Mouse (Mus musculus) CH12.LX (cell line): Measurements from ENCODE around the gene Rps21. TPM values are rescaled to one million over a fixed set of nuclear protein-coding genes. Genes with fewer than 3 reads are reported as not detected.
A peak's percentile ranks its signal among the peaks of the same experiment; 100 is the strongest.

Experiments used
- DNase-seq: peaks from one replicate; pipeline ENCODE4 v3.0.0-alpha.2; 2013; ENCODE audit errors: extremely low read depth
- H3K27ac ChIP-seq: 2 replicates; pipeline ENCODE4 v1.5.1; 2012; ENCODE audit warnings: low read depth, mild to moderate bottlenecking, control low read depth, moderate library complexity; ENCODE audit not compliant: insufficient read depth
- H3K27me3 ChIP-seq: replicated peaks from 2 replicates; pipeline ENCODE3; 2012; ENCODE audit warnings: inconsistent platforms
- H3K36me3 ChIP-seq, 2 experiments: replicated peaks in 1 of 2; 2 replicates each; pipeline versions ENCODE3 to v1.6.1; 2012; ENCODE audit warnings: inconsistent platforms in 1 of 2, low read length in 1 of 2, mild to moderate bottlenecking in 1 of 2, mixed read lengths in 1 of 2, moderate library complexity in 1 of 2; ENCODE audit not compliant: control insufficient read depth in 1 of 2, insufficient read depth in 1 of 2
- H3K4me1 ChIP-seq, 2 experiments: 2 replicates each; pipeline ENCODE4 v1.6.1; 2012; ENCODE audit warnings: inconsistent platforms in 1 of 2, moderate library complexity in 1 of 2; ENCODE audit not compliant: insufficient read depth in 2 of 2, control insufficient read depth in 1 of 2
- H3K4me2 ChIP-seq: 2 replicates; pipeline ENCODE4 v1.6.1; 2012; ENCODE audit warnings: low read depth, mild to moderate bottlenecking, control low read depth; ENCODE audit not compliant: poor library complexity, insufficient read depth, severe bottlenecking
- H3K4me3 ChIP-seq, 3 experiments: fragments of 150-350 bp in 1 of 3; sonication (generic) in 1 of 3; replicated peaks in 1 of 3; 2 replicates each; pipeline versions ENCODE3 to v1.5.1; 2011 to 2012; ENCODE audit warnings: low read depth in 2 of 3, low read length in 2 of 3, mild to moderate bottlenecking in 2 of 3, moderate library complexity in 2 of 3, control low read depth in 1 of 3, improper control_type of control experiment in 1 of 3, inconsistent platforms in 1 of 3, mixed read lengths in 1 of 3; ENCODE audit not compliant: poor library complexity in 1 of 3
- H3K79me2 ChIP-seq: replicated peaks from 2 replicates; pipeline ENCODE4 v1.6.1; 2012; ENCODE audit warnings: mild to moderate bottlenecking, moderate library complexity; ENCODE audit not compliant: control insufficient read depth, poor library complexity, insufficient read depth, severe bottlenecking; ENCODE audit errors: extremely low read depth
- H3K9ac ChIP-seq: 2 replicates; pipeline ENCODE4 v1.6.1; 2012; ENCODE audit warnings: low read depth, mild to moderate bottlenecking, control low read depth, moderate library complexity; ENCODE audit not compliant: insufficient read depth
- H3K9me3 ChIP-seq: replicated peaks from 2 replicates; pipeline ENCODE3; 2012; ENCODE audit warnings: low read length, inconsistent platforms, mixed read lengths
- BHLHE40 ChIP-seq: IDR thresholded peaks from 2 replicates; pipeline ENCODE4 v1.6.1; 2011; ENCODE audit warnings: mild to moderate bottlenecking, low read depth, low read length, improper control_type of control experiment
- CHD1 ChIP-seq: IDR thresholded peaks from 2 replicates; pipeline ENCODE4 v1.6.1; 2012; ENCODE audit warnings: low read depth, low read length, improper control_type of control experiment, inconsistent platforms
- CHD2 ChIP-seq: IDR thresholded peaks from 2 replicates; pipeline ENCODE4 v1.6.1; 2011; ENCODE audit warnings: low read length, improper control_type of control experiment
- CTCF ChIP-seq, 2 experiments: IDR thresholded peaks in 1 of 2; conservative IDR thresholded peaks in 1 of 2; 2 replicates each; pipeline ENCODE4 v1.5.1; 2011 to 2012; ENCODE audit warnings: low read depth in 2 of 2, low read length in 2 of 2, improper control_type of control experiment in 1 of 2, inconsistent platforms in 1 of 2, mild to moderate bottlenecking in 1 of 2, moderate library complexity in 1 of 2
- EP300 ChIP-seq: IDR thresholded peaks from 2 replicates; pipeline ENCODE4 v1.6.1; 2011; ENCODE audit warnings: low read length, improper control_type of control experiment
- HCFC1 ChIP-seq: IDR thresholded peaks from 2 replicates; pipeline ENCODE4 v1.6.1; 2012; ENCODE audit warnings: low read depth, mild to moderate bottlenecking, inconsistent platforms, low read length, improper control_type of control experiment
- IRF4 ChIP-seq: IDR thresholded peaks from 2 replicates; pipeline ENCODE4 v1.6.1; 2014; ENCODE audit warnings: low read depth, mild to moderate bottlenecking, inconsistent platforms, low read length, improper control_type of control experiment
- JUND ChIP-seq: conservative IDR thresholded peaks from 2 replicates; pipeline ENCODE4 v1.6.1; 2011; ENCODE audit warnings: low read depth, low read length, improper control_type of control experiment
- MAFK ChIP-seq: IDR thresholded peaks from 2 replicates; pipeline ENCODE4 v1.6.1; 2011; ENCODE audit warnings: low read length, improper control_type of control experiment; ENCODE audit not compliant: insufficient replicate concordance
- MAX ChIP-seq: IDR thresholded peaks from 2 replicates; pipeline ENCODE4 v1.6.1; 2011; ENCODE audit warnings: low read length, improper control_type of control experiment
- MAZ ChIP-seq: IDR thresholded peaks from 2 replicates; pipeline ENCODE4 v1.6.1; 2012; ENCODE audit warnings: low read depth, mild to moderate bottlenecking, inconsistent platforms, low read length, improper control_type of control experiment, moderate library complexity
- NRF1 ChIP-seq: IDR thresholded peaks from 2 replicates; pipeline ENCODE4 v1.6.1; 2014; ENCODE audit warnings: low read depth, mild to moderate bottlenecking, inconsistent platforms, low read length, improper control_type of control experiment, moderate library complexity
- PAX5 ChIP-seq: IDR thresholded peaks from 2 replicates; pipeline ENCODE4 v1.6.1; 2012; ENCODE audit warnings: low read length, inconsistent platforms, mixed read lengths
- POLR2A ChIP-seq: IDR thresholded peaks from 2 replicates; pipeline ENCODE4 v1.6.1; 2011; ENCODE audit warnings: low read depth, mild to moderate bottlenecking, improper control_type of control experiment, low read length
- RAD21 ChIP-seq: IDR thresholded peaks from 2 replicates; pipeline ENCODE4 v1.6.1; 2011; ENCODE audit warnings: low read depth, mild to moderate bottlenecking, low read length, improper control_type of control experiment, moderate library complexity
- TCF12 ChIP-seq: IDR thresholded peaks from 2 replicates; pipeline ENCODE4 v1.6.1; 2014; ENCODE audit warnings: low read depth, mild to moderate bottlenecking, inconsistent platforms, low read length, improper control_type of control experiment
- UBTF ChIP-seq: IDR thresholded peaks from 2 replicates; pipeline ENCODE4 v1.6.1; 2012; ENCODE audit warnings: low read depth, mild to moderate bottlenecking, inconsistent platforms, low read length, improper control_type of control experiment, moderate library complexity
- ZC3H11A ChIP-seq: IDR thresholded peaks from 2 replicates; pipeline ENCODE4 v1.6.1; 2012; ENCODE audit warnings: low read depth, mild to moderate bottlenecking, inconsistent platforms, low read length, improper control_type of control experiment
- ZKSCAN1 ChIP-seq: IDR thresholded peaks from 2 replicates; pipeline ENCODE4 v1.6.1; 2012; ENCODE audit warnings: low read depth, inconsistent platforms, low read length, improper control_type of control experiment, borderline replicate concordance
- ZMIZ1 ChIP-seq: IDR thresholded peaks from 2 replicates; pipeline ENCODE4 v1.6.1; 2012; ENCODE audit warnings: low read depth, mild to moderate bottlenecking, inconsistent platforms, low read length, improper control_type of control experiment
- ZNF384 ChIP-seq: IDR thresholded peaks from 2 replicates; pipeline ENCODE4 v1.6.1; 2012; ENCODE audit warnings: low read depth, low read length, improper control_type of control experiment, inconsistent platforms
- dilution Hi-C: fragments of 300-500 bp; cut with MboI; formaldehyde crosslinking; loops from 2 replicates; pipeline ENCODE4 v1.14.3; 2020; ENCODE audit warnings: low sequenced_read_pairs; ENCODE audit not compliant: extremely low pct_unique_long_range_greater_than_20kb, extremely low pct_ligation_motif_present
- in situ Hi-C: fragments of 300-500 bp; cut with MboI; formaldehyde crosslinking; loops from 3 replicates; pipeline ENCODE4 v1.14.3; 2019; ENCODE audit warnings: low sequenced_read_pairs, low pct_ligation_motif_present, low pct_unique_long_range_greater_than_20kb, mixed read lengths
- polyA plus RNA-seq: library from polyadenylated mRNA; unstranded; fragments of >175 nt; gene quantifications from 2 replicates; pipeline ENCODE4 v1.2.1, GENCODE M21; 2012; ENCODE audit warnings: low read depth; ENCODE audit not compliant: insufficient read length
- total RNA-seq, 2 experiments: library from RNA; depleted of rRNA; stranded (reverse); fragments of 300-350 nt in 1 of 2; fragments of >200 nt in 1 of 2; gene quantifications; 2 replicates each; pipeline ENCODE4 v1.2.3; 2012 to 2014

Rps21 gene
- total and polyA plus RNA-seq, 3 experiments, result 705 to 3,770 (median 1,686) TPM

DNA sequence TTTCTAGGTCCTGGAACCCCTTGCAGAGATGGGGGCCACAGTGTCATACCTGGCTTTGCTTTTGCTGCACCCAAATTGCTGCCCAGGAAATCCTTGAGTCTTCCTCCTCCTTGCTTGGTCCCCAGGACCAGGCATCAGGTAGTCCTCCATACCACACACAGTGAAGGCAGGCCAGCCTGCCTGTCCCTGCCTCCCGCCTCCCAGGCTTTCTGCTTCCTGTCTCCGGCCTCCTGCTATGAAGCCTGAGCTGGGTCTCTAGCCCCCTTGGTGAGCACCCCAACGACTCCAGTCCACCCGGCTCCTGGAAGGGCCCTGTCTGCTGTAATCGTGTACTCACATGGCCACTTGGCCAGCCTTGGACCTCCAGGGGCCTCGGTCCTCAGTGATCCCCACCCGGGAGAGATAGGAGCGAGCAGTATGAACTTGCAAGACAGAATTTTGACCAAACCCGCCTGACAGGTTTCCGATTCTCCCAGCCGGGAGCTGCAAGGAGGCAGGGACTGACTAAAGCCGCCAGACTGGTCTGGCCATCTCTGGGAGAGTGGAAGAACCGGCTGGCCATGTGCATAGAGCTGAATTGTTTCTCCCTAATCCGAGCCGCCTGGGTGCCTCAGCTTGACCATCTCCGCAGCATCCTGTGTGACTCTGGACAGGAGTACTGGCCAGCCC lies 32.4 kb downstream of the Rps21 start, which contains the start of gene Rbbp8nl:
TSS of gene Rbbp8nl (minus strand) at position 440 of the 669 bp plus-strand sequence.
- dilution Hi-C loops (no loop called here), in situ Hi-C loops (loop anchor here (10.0 kb wide), 1 partner anchor 145 kb away; no protein-coding TSS in a partner anchor)
- Histone ChIP-seq H3K9ac (no peak within 1 kb of the TSS), H3K4me3 (no peak within 1 kb of the TSS), H3K36me3 (no peaks in the 10 kb centered on the region), H3K9me3 (no peaks in the 10 kb centered on the region), H3K27ac (no peak within 1 kb of the TSS), H3K79me2 (no peaks in the 10 kb centered on the region), H3K27me3 (peaks cover 77% of the 10 kb centered on the region), H3K4me2 (no peak within 1 kb of the TSS), H3K4me1 (no peaks in the 10 kb centered on the region; a peak in 1 of 4 replicates)
- TF ChIP-seq MAFK, result no peak
- TF ChIP-seq POLR2A, result no peak
- TF ChIP-seq CTCF (conservative IDR thresholded peaks at IDR 0.05 in 1 of 2, IDR thresholded peaks at IDR 0.05 in 1 of 2; ENCODE audit: low read depth in 2 of 2, low read length in 2 of 2), result no peak
- TF ChIP-seq JUND, result no peak
- TF ChIP-seq CHD1, result no peak
- TF ChIP-seq TCF12, result no peak
- TF ChIP-seq RAD21, result no peak
- TF ChIP-seq IRF4, result no peak
- TF ChIP-seq PAX5, result no peak
- no peak for TF ChIP-seq ZNF384
- TF ChIP-seq HCFC1, result no peak
- no peak for TF ChIP-seq ZMIZ1
- TF ChIP-seq UBTF, result no peak
- no peak for TF ChIP-seq MAX
- no peak for TF ChIP-seq ZC3H11A
- TF ChIP-seq CHD2, result no peak
- no peak for TF ChIP-seq EP300
- DNase-seq, result no peak

GRCm38 (mm10) chr2:180290503-180290902 lies 33.3 kb downstream of the Rps21 start:
- no peak for DNase-seq
- Histone ChIP-seq H3K36me3 (no peaks in the 10 kb centered on the region), H3K4me3 (no peak overlapping the region), H3K9me3 (no peaks in the 10 kb centered on the region), H3K4me2 (no peak overlapping the region), H3K27me3 (peaks cover 67% of the 10 kb centered on the region), H3K27ac (no peak overlapping the region), H3K79me2 (no peaks in the 10 kb centered on the region), H3K4me1 (no peaks in the 10 kb centered on the region; a peak in 1 of 4 replicates), H3K9ac (no peak overlapping the region)
- in situ Hi-C loops (no loop called here), dilution Hi-C loops (no loop called here)
- TF ChIP-seq CHD2 (no peak), BHLHE40 (peak; percentile 55), ZKSCAN1 (no peak), PAX5 (no peak), NRF1 (no peak), MAZ (no peak), ZC3H11A (no peak)
